Mouse (Mus musculus): Measurements from ENCODE around the gene Pex6.

Gene Pex6

GRCm38 (mm10) chr17:46699912-46700311 lies 11.4 kb upstream of the Pex6 start:
- no peak for DNase-seq (ENCODE audit: low read depth, low spot score)

- no peak for DNase-seq (ENCODE audit: low read depth, low spot score)
Measured at GRCm38 (mm10) chr17:46701489-46701888, 9.8 kb upstream of the Pex6 start.

- DNase-seq (ENCODE audit: low read depth, low spot score) = no peak
Measured at GRCm38 (mm10) chr17:46702100-46702499, 9.2 kb upstream of the Pex6 start.

GRCm38 (mm10) chr17:46702506-46702905 lies 8.8 kb upstream of the Pex6 start:
- no peak for DNase-seq (ENCODE audit: low read depth, low spot score)

GRCm38 (mm10) chr17:46703971-46704886 lies 7.0 kb upstream of the Pex6 start:
- DNase-seq (ENCODE audit: low read depth, low spot score) = peak; percentile 56

GRCm38 (mm10) chr17:46704887-46705835 lies 6.1 kb upstream of the Pex6 start, which contains the start of gene Ppp2r5d:
Gene Ppp2r5d (minus strand): TSS chr17:46705111.
- peak; percentile 99 for DNase-seq (ENCODE audit: low read depth, low spot score)

GRCm38 (mm10) chr17:46706375-46707089 lies 4.7 kb upstream of the Pex6 start:
- DNase-seq (ENCODE audit: low read depth, low spot score) = no peak

GRCm38 (mm10) chr17:46711612-46712271 lies 479 bp downstream of the Pex6 start:
- peak; percentile 46 for DNase-seq (ENCODE audit: low read depth, low spot score)

GRCm38 (mm10) chr17:46712442-46712841 lies 1.2 kb downstream of the Pex6 start:
- DNase-seq (ENCODE audit: low read depth, low spot score) = no peak

GRCm38 (mm10) chr17:46713849-46714248 lies 2.6 kb downstream of the Pex6 start:
- no peak for DNase-seq (ENCODE audit: low read depth, low spot score)

- DNase-seq (ENCODE audit: low read depth, low spot score) = peak; percentile 84
Measured at GRCm38 (mm10) chr17:46714756-46715481, 3.7 kb downstream of the Pex6 start.

GRCm38 (mm10) chr17:46721077-46721476 lies 9.8 kb downstream of the Pex6 start:
- DNase-seq (ENCODE audit: low read depth, low spot score) = no peak

- DNase-seq (ENCODE audit: low read depth, low spot score) = no peak
Measured at GRCm38 (mm10) chr17:46724477-46725084, 13.3 kb downstream of the Pex6 start.

- DNase-seq (ENCODE audit: low read depth, low spot score) = peak; percentile 87
Measured at GRCm38 (mm10) chr17:46725273-46725672, 14.0 kb downstream of the Pex6 start.

GRCm38 (mm10) chr17:46725731-46726645 lies 14.7 kb downstream of the Pex6 start:
- no peak for DNase-seq (ENCODE audit: low read depth, low spot score)

GRCm38 (mm10) chr17:46727271-46727670 lies 16.0 kb downstream of the Pex6 start:
- no peak for DNase-seq (ENCODE audit: low read depth, low spot score)

- DNase-seq (ENCODE audit: low read depth, low spot score) = peak; percentile 89
Measured at GRCm38 (mm10) chr17:46728021-46728420, 16.8 kb downstream of the Pex6 start.

GRCm38 (mm10) chr17:46728496-46728895 lies 17.2 kb downstream of the Pex6 start:
- peak; percentile 48 for DNase-seq (ENCODE audit: low read depth, low spot score)

- peak; percentile 62 for DNase-seq (ENCODE audit: low read depth, low spot score)
Measured at GRCm38 (mm10) chr17:46728904-46729318, 17.6 kb downstream of the Pex6 start, which contains the start of gene Gnmt. Gene Gnmt (minus strand): TSS chr17:46729168.

Measured in ZHBTc4 (cell line).